Mouse (Mus musculus): Measurements from ENCODE around the gene Gm37240. TPM values are rescaled to one million over a fixed set of nuclear protein-coding genes. Genes with fewer than 3 reads are reported as not detected.

Gm37240 gene
- polyA plus RNA-seq, 1 experiment: not detected

GRCm38 (mm10) chr3:85021816-85022215, 865.5 kb downstream of the Gm37240 start:
- TF ChIP-seq GATA1 (IDR thresholded peaks at IDR 0.05; ENCODE audit: low read length): no peak

GRCm38 (mm10) chr3:85020137-85020536, 867.2 kb downstream of the Gm37240 start:
- TF ChIP-seq GATA1 (IDR thresholded peaks at IDR 0.05; ENCODE audit: low read length): no peak

- no peak for TF ChIP-seq GATA1 (IDR thresholded peaks at IDR 0.05; ENCODE audit: low read length)
Measured at GRCm38 (mm10) chr3:85015667-85016066, 871.7 kb downstream of the Gm37240 start.

DNA sequence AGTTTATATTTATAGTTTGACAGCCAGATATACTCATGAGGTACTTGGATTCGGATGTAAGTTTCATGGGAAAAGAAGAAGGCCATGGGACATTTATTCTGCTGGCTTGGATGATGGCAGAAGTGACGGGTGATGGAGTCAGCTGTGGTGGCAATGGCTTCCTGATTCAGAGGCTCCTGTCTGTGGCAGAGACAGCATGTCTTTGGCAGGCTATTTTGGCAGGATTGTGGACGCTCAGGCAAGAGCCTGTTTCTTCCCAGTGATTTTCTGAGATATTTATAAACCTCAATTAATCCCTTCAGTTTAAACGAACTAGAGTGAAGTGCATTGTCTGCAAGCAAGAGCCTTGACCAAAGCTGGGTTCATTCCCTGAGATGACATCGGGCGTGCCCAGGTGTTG, 874.4 kb downstream of the Gm37240 start:
- no peak for TF ChIP-seq GATA1 (IDR thresholded peaks at IDR 0.05; ENCODE audit: low read length)

DNA sequence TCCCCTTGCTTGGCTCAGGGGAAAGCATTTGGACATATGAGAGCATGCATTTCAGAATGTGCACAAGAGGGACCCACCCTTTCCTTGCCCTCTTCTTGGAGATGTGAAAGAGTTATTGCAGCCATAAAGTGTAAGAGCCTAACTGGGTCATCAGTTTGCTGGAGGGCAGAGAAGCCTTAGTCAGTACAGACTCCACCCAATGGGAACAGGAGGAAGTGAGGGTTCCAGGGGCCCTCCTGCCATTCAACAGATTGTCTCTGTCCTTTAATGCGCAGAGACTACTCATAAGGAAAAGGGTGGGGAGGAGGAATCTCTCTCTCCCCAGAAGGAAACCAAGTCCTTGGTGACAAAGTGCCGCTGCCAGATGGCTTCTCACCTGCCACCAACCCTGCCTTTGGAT, 882.1 kb downstream of the Gm37240 start:
- TF ChIP-seq GATA1 (IDR thresholded peaks at IDR 0.05; ENCODE audit: low read length): no peak

DNA sequence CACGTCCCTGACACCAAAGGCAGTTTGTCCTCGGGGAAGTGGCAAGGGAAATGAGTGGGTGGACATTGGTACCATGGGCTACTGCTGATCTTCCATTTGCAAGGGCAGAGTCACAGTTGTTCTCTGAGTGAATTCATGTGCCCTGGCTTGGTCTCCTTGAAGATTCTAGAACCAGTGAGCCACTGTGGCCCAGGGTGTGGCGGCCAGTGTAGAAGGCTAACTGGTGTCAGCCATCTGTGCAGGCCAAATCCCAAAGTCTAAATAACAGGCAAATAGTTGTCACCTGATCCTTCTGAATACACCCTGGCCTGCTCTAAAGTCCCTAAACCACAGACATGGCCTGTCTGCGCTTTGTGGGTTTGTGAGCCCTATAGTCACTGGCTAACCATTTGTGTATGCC, 898.4 kb downstream of the Gm37240 start:
- TF ChIP-seq GATA1 (IDR thresholded peaks at IDR 0.05; ENCODE audit: low read length): no peak

DNA sequence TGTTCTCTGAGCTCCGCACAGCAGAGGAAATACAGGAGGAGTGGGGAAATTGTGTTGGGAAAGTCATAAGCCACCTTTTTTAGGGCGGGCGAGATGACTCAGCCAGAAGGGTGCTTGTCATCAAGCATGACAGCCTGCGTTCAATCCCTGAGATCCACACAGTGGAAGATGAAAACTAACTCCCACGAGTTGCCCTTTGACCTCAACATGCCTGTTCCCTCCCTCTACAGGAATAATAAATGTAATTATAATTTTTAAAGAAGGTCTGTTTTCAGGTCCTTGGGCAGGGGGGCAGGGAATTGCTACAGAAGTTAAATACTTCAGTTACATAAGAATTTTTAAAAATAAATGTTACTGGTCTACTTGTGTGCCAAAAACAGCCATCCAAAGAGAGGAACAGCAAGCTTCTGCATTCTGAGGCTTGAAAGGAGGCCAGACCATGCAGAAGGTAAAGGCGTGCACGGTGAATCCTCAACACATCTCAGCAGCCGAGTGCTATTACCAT, 902.1 kb downstream of the Gm37240 start:
- no peak for TF ChIP-seq GATA1 (IDR thresholded peaks at IDR 0.05; ENCODE audit: low read length)

- no peak for TF ChIP-seq GATA1 (IDR thresholded peaks at IDR 0.05; ENCODE audit: low read length)
Measured at GRCm38 (mm10) chr3:84982688-84983087, 904.6 kb downstream of the Gm37240 start.

DNA sequence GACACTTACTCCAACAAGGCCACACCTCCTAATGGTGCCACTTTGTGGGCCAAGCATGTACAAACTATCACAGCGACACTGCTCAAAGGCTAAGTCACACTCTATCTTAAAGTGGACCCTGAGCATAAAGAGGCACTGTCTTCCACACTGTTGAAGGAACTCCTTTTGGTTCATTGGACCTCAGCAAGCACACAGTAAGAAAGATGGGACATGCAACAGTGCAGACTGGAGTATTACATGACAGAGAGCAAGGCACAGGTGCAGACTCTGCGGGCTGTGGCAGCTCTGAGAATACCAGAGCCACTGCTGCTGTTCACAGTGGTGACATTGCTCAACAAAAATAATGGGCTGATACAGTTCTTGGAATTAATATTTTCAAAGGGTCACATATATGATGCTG, 907.2 kb downstream of the Gm37240 start:
- TF ChIP-seq GATA1 (IDR thresholded peaks at IDR 0.05; ENCODE audit: low read length): no peak

- TF ChIP-seq GATA1 (IDR thresholded peaks at IDR 0.05; ENCODE audit: low read length): no peak
Measured at GRCm38 (mm10) chr3:84978676-84979075, 908.6 kb downstream of the Gm37240 start.

GRCm38 (mm10) chr3:84974193-84974592, 913.1 kb downstream of the Gm37240 start:
- no peak for TF ChIP-seq GATA1 (IDR thresholded peaks at IDR 0.05; ENCODE audit: low read length)

GRCm38 (mm10) chr3:84972881-84973280, 914.4 kb downstream of the Gm37240 start:
- no peak for TF ChIP-seq GATA1 (IDR thresholded peaks at IDR 0.05; ENCODE audit: low read length)

- TF ChIP-seq GATA1 (IDR thresholded peaks at IDR 0.05; ENCODE audit: low read length): no peak
Measured at GRCm38 (mm10) chr3:84971561-84971960, 915.8 kb downstream of the Gm37240 start.

GRCm38 (mm10) chr3:84967364-84967763, 920.0 kb downstream of the Gm37240 start:
- no peak for TF ChIP-seq GATA1 (IDR thresholded peaks at IDR 0.05; ENCODE audit: low read length)

DNA sequence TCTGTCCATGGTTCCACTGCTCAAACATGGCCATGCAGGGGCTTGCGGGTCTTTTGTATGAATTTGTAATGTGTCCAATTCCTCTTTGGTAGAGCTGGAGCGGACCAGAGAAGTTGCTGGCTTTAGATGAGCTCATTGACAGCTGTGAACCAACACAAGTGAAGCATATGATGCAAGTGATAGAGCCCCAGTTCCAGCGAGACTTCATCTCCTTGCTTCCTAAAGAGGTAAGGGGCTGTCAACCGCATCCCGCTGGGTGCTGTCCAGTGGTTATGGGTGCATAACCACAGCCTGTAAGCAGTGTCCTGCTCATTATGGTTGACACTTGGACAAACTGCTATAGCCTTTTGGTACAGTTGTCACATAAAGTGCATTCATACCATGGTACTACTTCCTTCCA, 922.2 kb downstream of the Gm37240 start:
- no peak for TF ChIP-seq GATA1 (IDR thresholded peaks at IDR 0.05; ENCODE audit: low read length)

- TF ChIP-seq GATA1 (IDR thresholded peaks at IDR 0.05; ENCODE audit: low read length): no peak
Measured at GRCm38 (mm10) chr3:84955857-84956256, 931.5 kb downstream of the Gm37240 start.

- TF ChIP-seq GATA1 (IDR thresholded peaks at IDR 0.05; ENCODE audit: low read length): no peak
Measured at GRCm38 (mm10) chr3:84955011-84955775, 932.1 kb downstream of the Gm37240 start.

Measured in G1E-ER4 (cell line).